Mouse (Mus musculus): Measurements from ENCODE around the gene Accsl. TPM values are rescaled to one million over a fixed set of nuclear protein-coding genes. Genes with fewer than 3 reads are reported as not detected.

Gene Accsl
- polyA plus RNA-seq, 1 experiment from 2014 or later, result 0.47 TPM

Other genes with a start within 250 kb of the Accsl start
- gene Alx4, start 226.8 kb downstream of the Accsl start, polyA plus RNA-seq (2015; fragmentation: Nextera tagmentation; extraction: Ambion mirVana), result 0.04 and 0.05 TPM in 2 replicates
- gene Ext2, start 46.6 kb downstream of the Accsl start, polyA plus RNA-seq (2015; fragmentation: Nextera tagmentation; extraction: Ambion mirVana), result 125 and 134 TPM in 2 replicates
- gene Accs, start 19.2 kb downstream of the Accsl start, polyA plus RNA-seq (2015; fragmentation: Nextera tagmentation; extraction: Ambion mirVana), result 7.4 and 9.2 TPM in 2 replicates
- 32.1 and 32.4 TPM in 2 replicates for gene Gm13889, start 88.0 kb upstream of the Accsl start, polyA plus RNA-seq (2015; fragmentation: Nextera tagmentation; extraction: Ambion mirVana)
- not detected in 2 replicates for gene Gm27027, start 127.2 kb upstream of the Accsl start, polyA plus RNA-seq (2015; fragmentation: Nextera tagmentation; extraction: Ambion mirVana)
- gene Alkbh3, start 141.7 kb upstream of the Accsl start, polyA plus RNA-seq (2015; fragmentation: Nextera tagmentation; extraction: Ambion mirVana), result 68.4 and 73.0 TPM in 2 replicates

Measured in lung, embryonic 15.5 days (tissue).